Mouse (Mus musculus): Measurements from ENCODE around the gene Fam13a.

GRCm38 (mm10) chr6:59072096-59073060 lies 48.0 kb upstream of the Fam13a start:
- no peak for TF ChIP-seq POLR2A (IDR thresholded peaks at IDR 0.05; ENCODE audit: borderline replicate concordance, insufficient read depth, low read length)
- no peak for TF ChIP-seq CTCF (IDR thresholded peaks at IDR 0.05; ENCODE audit: borderline replicate concordance, insufficient read depth, low read depth, low read length)
